Mouse (Mus musculus) myocyte (in vitro differentiated cells): ENCODE data around the gene Myt1l.

Experiments used
- E2F4 ChIP-seq: IDR thresholded peaks from one replicate; pipeline ENCODE4 v1.6.1; 2011; ENCODE audit warnings: mild to moderate bottlenecking, control low read depth, moderate library complexity; ENCODE audit not compliant: insufficient read depth
- MAX ChIP-seq: IDR thresholded peaks from one replicate; pipeline ENCODE4 v1.6.1; 2011; ENCODE audit warnings: low read depth, mild to moderate bottlenecking, control low read depth
- MYOD1 ChIP-seq, 3 experiments: IDR thresholded peaks; one replicate each; pipeline ENCODE4 v1.6.1; 2011; ENCODE audit warnings: control low read depth in 2 of 3, low read depth in 2 of 3, mild to moderate bottlenecking in 2 of 3, moderate library complexity in 1 of 3; ENCODE audit not compliant: insufficient read length in 2 of 3, control insufficient read depth in 1 of 3
- POLR2A ChIP-seq: IDR thresholded peaks from one replicate; pipeline ENCODE4 v1.6.1; 2011; ENCODE audit warnings: low read depth, mild to moderate bottlenecking, control low read depth, moderate library complexity; ENCODE audit not compliant: insufficient read length
- POLR2AphosphoS2 ChIP-seq: IDR thresholded peaks from one replicate; pipeline ENCODE4 v1.6.1; 2011; ENCODE audit warnings: low read depth, control low read depth; ENCODE audit not compliant: insufficient read length
- TCF12 ChIP-seq: IDR thresholded peaks from one replicate; pipeline ENCODE4 v1.6.1; 2011; ENCODE audit warnings: mild to moderate bottlenecking, control low read depth; ENCODE audit not compliant: poor library complexity, insufficient read depth, severe bottlenecking
- TCF3 ChIP-seq: IDR thresholded peaks from one replicate; pipeline ENCODE4 v1.6.1; 2011; ENCODE audit warnings: low read depth, control low read depth; ENCODE audit not compliant: insufficient read length

GRCm38 (mm10) chr12:29907056-29907455, 378.9 kb downstream of the Myt1l start:
- TF ChIP-seq POLR2A (no peak), E2F4 (no peak), MYOD1 (IDR thresholded peaks at IDR 0.05; ENCODE audit: control insufficient read depth in 1 of 3, insufficient read length in 2 of 3, low read depth in 2 of 3) (no peak), TCF3 (no peak), TCF12 (no peak), MAX (no peak), POLR2AphosphoS2 (no peak)
